8 mouse cellular contexts compared by ENCODE assay signal in the genomic region with DNA sequence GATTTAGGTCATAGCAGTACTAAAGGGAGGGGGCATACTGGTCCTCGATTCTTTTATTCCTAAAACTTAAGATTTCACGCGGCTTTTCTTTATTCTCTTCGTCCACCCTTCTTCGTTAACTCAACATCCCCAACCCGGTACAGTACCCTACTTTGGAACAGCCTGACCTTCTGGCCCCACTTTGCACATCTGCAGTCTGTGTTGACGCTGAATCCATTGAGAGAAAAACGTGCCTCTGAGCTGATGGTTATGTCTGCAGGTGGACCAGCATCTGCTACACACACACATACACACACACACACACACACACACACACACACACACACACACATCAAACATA. TPM values are rescaled to one million over a fixed set of nuclear protein-coding genes. Genes with fewer than 3 reads are reported as not detected.
DNase-seq lines count a peak whose midpoint lies in the region; ATAC-seq lines count a peak whose summit lies in the region.

No protein-coding gene starts in this region.

- peak overlapping the region; percentile 84 for H3K4me3 ChIP-seq in kidney, embryonic 14.5 days (ENCODE audit: low read length)
- H3K4me3 ChIP-seq in embryonic facial prominence, embryonic 10.5 days: peak overlapping the region; percentile 89
- peak overlapping the region; percentile 87 for H3K4me3 ChIP-seq in hindbrain, embryonic 13.5 days
- peak overlapping the region; percentile 84 for H3K4me3 ChIP-seq in midbrain, embryonic 12.5 days

- no peaks in the 10 kb centered on the region for H3K27me3 ChIP-seq in kidney, embryonic 14.5 days (ENCODE audit: control insufficient read depth, insufficient read depth, low read length)
- H3K27me3 ChIP-seq in embryonic facial prominence, embryonic 10.5 days (replicated peaks; ENCODE audit: low read depth, poor library complexity, severe bottlenecking): no peaks in the 10 kb centered on the region
- H3K27me3 ChIP-seq in hindbrain, embryonic 13.5 days: no peaks in the 10 kb centered on the region
- peaks cover 4% of the 10 kb centered on the region; the same call in 1 of the 2 replicates for H3K27me3 ChIP-seq in midbrain, embryonic 12.5 days

- H3K36me3 ChIP-seq in kidney, embryonic 14.5 days (ENCODE audit: control insufficient read depth, insufficient read depth, low read length): no peaks in the 10 kb centered on the region
- H3K36me3 ChIP-seq in embryonic facial prominence, embryonic 10.5 days (replicated peaks): no peaks in the 10 kb centered on the region
- H3K36me3 ChIP-seq in hindbrain, embryonic 13.5 days: no peaks in the 10 kb centered on the region
- H3K36me3 ChIP-seq in midbrain, embryonic 12.5 days: no peaks in the 10 kb centered on the region

- H3K4me1 ChIP-seq in kidney, embryonic 14.5 days (ENCODE audit: control insufficient read depth, insufficient read depth, low read length): no peaks in the 10 kb centered on the region
- peaks cover 21% of the 10 kb centered on the region for H3K4me1 ChIP-seq in embryonic facial prominence, embryonic 10.5 days
- H3K4me1 ChIP-seq in hindbrain, embryonic 13.5 days (replicated peaks): 0 out of 2 replicates have a peak, but pooled peaks cover 3% of the 10 kb centered on the region
- H3K4me1 ChIP-seq in midbrain, embryonic 12.5 days: no peaks in the 10 kb centered on the region

- no peak for ATAC-seq in kidney, embryonic 14.5 days (ENCODE audit: low FRiP score, low TSS enrichment)
- ATAC-seq in hindbrain, embryonic 13.5 days (ENCODE audit: low FRiP score): no peak
- no peak; the same call in 1 of the 2 replicates for ATAC-seq in midbrain, embryonic 12.5 days (ENCODE audit: low FRiP score, low read depth)
- no peak for ATAC-seq in cerebellum, adult (ENCODE audit: insufficient number of reproducible peaks, low FRiP score, low TSS enrichment)

- 1% methylated on average over 8 of the region's 8 CpGs for WGBS in kidney, embryonic 14.5 days
- 0% methylated on average over 8 of the region's 8 CpGs for WGBS in embryonic facial prominence, embryonic 10.5 days
- WGBS in hindbrain, embryonic 13.5 days: 0% methylated on average over 8 of the region's 8 CpGs
- WGBS in midbrain, embryonic 12.5 days: 2% methylated on average over 8 of the region's 8 CpGs

- no peaks in the 10 kb centered on the region for H3K9me3 ChIP-seq in kidney, embryonic 14.5 days (ENCODE audit: control insufficient read depth, low read length)
- no peaks in the 10 kb centered on the region for H3K9me3 ChIP-seq in embryonic facial prominence, embryonic 10.5 days
- no peaks in the 10 kb centered on the region for H3K9me3 ChIP-seq in hindbrain, embryonic 13.5 days
- H3K9me3 ChIP-seq in midbrain, embryonic 12.5 days: no peaks in the 10 kb centered on the region

- H3K27ac ChIP-seq in kidney, embryonic 14.5 days (ENCODE audit: low read depth, low read length): peak overlapping the region; percentile 77; the same call in 1 of the 2 replicates
- peak overlapping the region; percentile 97 for H3K27ac ChIP-seq in embryonic facial prominence, embryonic 10.5 days (replicated peaks)
- peak overlapping the region; percentile 98 for H3K27ac ChIP-seq in hindbrain, embryonic 13.5 days
- H3K27ac ChIP-seq in midbrain, embryonic 12.5 days (replicated peaks): peak overlapping the region; percentile 95

- intact Hi-C loops in gastrocnemius, postnatal 14 days (cut with DNase I; ENCODE audit: low total_unique reads): no loop called here
- intact Hi-C loops in gastrocnemius, postnatal 36 days (cut with DNase I): no loop called here

- no peak for DNase-seq in kidney, postnatal 14 days
- DNase-seq in embryonic facial prominence, embryonic 10.5 days (ENCODE audit: low spot score): no peak
- DNase-seq in gastrocnemius, postnatal 14 days: no peak
- no peak for DNase-seq in gastrocnemius, postnatal 36 days

- peak overlapping the region; percentile 87 for H3K4me2 ChIP-seq in kidney, embryonic 14.5 days (replicated peaks; ENCODE audit: low read depth, low read length)
- peak overlapping the region; percentile 69 for H3K4me2 ChIP-seq in hindbrain, embryonic 13.5 days
- peak overlapping the region; percentile 73 for H3K4me2 ChIP-seq in midbrain, embryonic 12.5 days (replicated peaks)

- peak overlapping the region; percentile 80 for H3K9ac ChIP-seq in kidney, embryonic 14.5 days (ENCODE audit: low read depth, low read length)
- peak overlapping the region; percentile 93 for H3K9ac ChIP-seq in hindbrain, embryonic 13.5 days
- peak overlapping the region; percentile 84 for H3K9ac ChIP-seq in midbrain, embryonic 12.5 days (replicated peaks)

RNA-seq across cellular contexts. Expression of gene Epha7, which starts 1.5 kb away (rescaled TPM):
- 23.6 and 41.2 TPM in 2 replicates for polyA plus RNA-seq in kidney, embryonic 14.5 days (2014; fragmentation: Nextera tagmentation; extraction: Ambion mirVana)
- polyA plus RNA-seq in embryonic facial prominence, embryonic 10.5 days (2016; fragmentation: Nextera tagmentation; extraction: Ambion mirVana): 41.7 and 46.6 TPM in 2 replicates
- 79.5 and 82.6 TPM in 2 replicates for polyA plus RNA-seq in hindbrain, embryonic 13.5 days (2015; fragmentation: Nextera tagmentation; extraction: Ambion mirVana)
- 74.4 and 88.5 TPM in 2 replicates for polyA plus RNA-seq in midbrain, embryonic 12.5 days (2016; fragmentation: Nextera tagmentation; extraction: Ambion mirVana)
- 1 to 10 TPM; 1.5 to 2.8 TPM for total RNA-seq in gastrocnemius, postnatal 14 days (2021)
- 1 to 10 TPM; 1.5 to 1.6 TPM for total RNA-seq in gastrocnemius, postnatal 36 days (2021)
